Mouse (Mus musculus): Measurements from ENCODE around the gene Cxcl2.

GRCm38 (mm10) chr5:90876045-90876444 lies 27.6 kb upstream of the Cxcl2 start:
- TF ChIP-seq POLR2A (IDR thresholded peaks at IDR 0.05; ENCODE audit: insufficient read length, low read depth) (no peak), E2F4 (IDR thresholded peaks at IDR 0.05; ENCODE audit: insufficient read depth) (no peak), MYOD1 (IDR thresholded peaks at IDR 0.05; ENCODE audit: control insufficient read depth in 1 of 3, insufficient read length in 2 of 3, low read depth in 2 of 3) (no peak), TCF12 (IDR thresholded peaks at IDR 0.05; ENCODE audit: insufficient read depth, poor library complexity, severe bottlenecking) (no peak), MAX (IDR thresholded peaks at IDR 0.05; ENCODE audit: low read depth) (no peak), USF1 (IDR thresholded peaks at IDR 0.05; ENCODE audit: low read depth) (no peak), POLR2AphosphoS2 (IDR thresholded peaks at IDR 0.05; ENCODE audit: insufficient read length, low read depth) (no peak), SRF (IDR thresholded peaks at IDR 0.05; ENCODE audit: control insufficient read depth, insufficient read length, low read depth) (no peak), TCF3 (IDR thresholded peaks at IDR 0.05; ENCODE audit: insufficient read length, low read depth) (no peak), CEBPB (IDR thresholded peaks at IDR 0.05; ENCODE audit: insufficient read depth, poor library complexity, severe bottlenecking) (peak; percentile 53; the same call in 1 of the 2 replicates)
